Mouse (Mus musculus) liver, embryonic 13.5 days (tissue): ENCODE measurements at regions not wholly inside any gene's neighbourhood (a gene's known extent, or its start where the extent isn't known, plus 50 kb on each side); places are given as distances from the start of the nearest gene placed in this dataset.

Experiments
- ATAC-seq: fragments of 200-750 bp; cut with Nextera tagmentation; 2 replicates; pipeline ENCODE4 v1.8.0; 2017; ENCODE audit warnings: low read depth, mild to moderate bottlenecking, moderate number of reproducible peaks, moderate library complexity
- DNase-seq: peaks from one replicate; pipeline ENCODE4 v3.0.0; 2022
- H3K27ac ChIP-seq: fragments of 300-500 bp; sonication (generic); 2 replicates; pipeline ENCODE4 v1.5.1; 2015; ENCODE audit warnings: moderate library complexity, mild to moderate bottlenecking, inconsistent platforms
- H3K27me3 ChIP-seq: fragments of 300-500 bp; sonication (generic); 2 replicates; pipeline ENCODE4 v1.6.1; 2015; ENCODE audit warnings: mild to moderate bottlenecking, inconsistent platforms
- H3K36me3 ChIP-seq: fragments of 300-500 bp; sonication (generic); 2 replicates; pipeline ENCODE4 v1.6.1; 2015; ENCODE audit warnings: mild to moderate bottlenecking, inconsistent platforms
- H3K4me1 ChIP-seq: fragments of 300-500 bp; sonication (generic); replicated peaks from 2 replicates; pipeline ENCODE4 v1.6.1; 2015; ENCODE audit warnings: inconsistent platforms
- H3K4me2 ChIP-seq: fragments of 300-500 bp; sonication (generic); 2 replicates; pipeline ENCODE4 v1.6.1; 2015; ENCODE audit warnings: inconsistent platforms, mild to moderate bottlenecking, moderate library complexity
- H3K4me3 ChIP-seq: fragments of 300-500 bp; sonication (generic); replicated peaks from 2 replicates; pipeline ENCODE4 v1.5.1; 2015; ENCODE audit warnings: mild to moderate bottlenecking, inconsistent platforms
- H3K9ac ChIP-seq: fragments of 300-500 bp; sonication (generic); 2 replicates; pipeline ENCODE4 v1.6.1; 2015; ENCODE audit warnings: mild to moderate bottlenecking, inconsistent platforms
- H3K9me3 ChIP-seq: fragments of 300-500 bp; sonication (generic); replicated peaks from 2 replicates; pipeline ENCODE4 v1.6.1; 2016; ENCODE audit warnings: inconsistent platforms
- WGBS: fragments of 180-500 bp; shearing (Covaris S2); methylation state at CpG from one replicate; pipeline ENCODE4 v1.1.7; 2015; ENCODE audit not compliant: insufficient replicate concordance; 5-methylcytosine and 5-hydroxymethylcytosine counted together

GRCm38 (mm10) chr2:137564064-137564624 lies 447.7 kb upstream of the Jag1 start:
- Histone ChIP-seq H3K4me3 (no peak overlapping the region), H3K27ac (no peak overlapping the region), H3K4me1 (no peaks in the 10 kb centered on the region), H3K9me3 (no peaks in the 10 kb centered on the region), H3K36me3 (no peaks in the 10 kb centered on the region), H3K27me3 (no peaks in the 10 kb centered on the region), H3K4me2 (no peak overlapping the region), H3K9ac (no peak overlapping the region)
- ATAC-seq, result no peak
- DNase-seq, result no peak
- 66% methylated on average over 5 of the region's 5 CpGs for WGBS

DNA sequence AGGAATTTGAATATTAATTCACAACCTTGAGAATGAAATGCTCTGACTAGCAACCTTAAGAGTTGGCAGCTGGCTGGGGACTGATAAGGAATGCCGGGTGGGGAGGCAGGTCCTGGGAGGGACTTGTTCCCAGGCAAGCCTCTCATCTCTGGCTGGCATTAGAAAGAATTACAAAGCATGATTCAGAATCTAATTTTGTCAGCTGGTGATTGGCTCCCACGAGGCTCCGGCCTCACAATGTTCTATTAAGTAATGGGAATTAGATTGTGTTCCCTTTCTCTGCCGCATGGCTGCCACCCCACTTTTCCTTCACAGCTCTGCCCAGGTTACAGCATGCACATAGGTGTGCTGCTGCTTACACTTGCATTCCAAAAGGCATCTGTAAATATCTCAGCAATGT lies 443.9 kb upstream of the Jag1 start:
- no peak for ATAC-seq
- WGBS, result 45% methylated on average over 4 of the region's 4 CpGs
- H3K9me3 ChIP-seq, result no peaks in the 10 kb centered on the region
- H3K27me3 ChIP-seq, result no peaks in the 10 kb centered on the region
- H3K4me1 ChIP-seq, result no peaks in the 10 kb centered on the region
- no peaks in the 10 kb centered on the region for H3K36me3 ChIP-seq
- H3K9ac ChIP-seq, result no peak overlapping the region
- peak; percentile 0 for DNase-seq
- H3K27ac ChIP-seq, result no peak overlapping the region
- H3K4me3 ChIP-seq, result no peak overlapping the region
- no peak overlapping the region for H3K4me2 ChIP-seq

- WGBS, result 48% methylated on average over 2 of the region's 2 CpGs
- H3K9me3 ChIP-seq, result no peaks in the 10 kb centered on the region
- H3K36me3 ChIP-seq, result no peaks in the 10 kb centered on the region
- no peak overlapping the region for H3K4me3 ChIP-seq
- ATAC-seq, result no peak
- no peaks in the 10 kb centered on the region for H3K4me1 ChIP-seq
- DNase-seq, result no peak
- no peaks in the 10 kb centered on the region for H3K27me3 ChIP-seq
- no peak overlapping the region for H3K27ac ChIP-seq
- H3K9ac ChIP-seq, result no peak overlapping the region
- no peak overlapping the region for H3K4me2 ChIP-seq
Observed at GRCm38 (mm10) chr2:137553871-137554270, 437.4 kb upstream of the Jag1 start.

DNA sequence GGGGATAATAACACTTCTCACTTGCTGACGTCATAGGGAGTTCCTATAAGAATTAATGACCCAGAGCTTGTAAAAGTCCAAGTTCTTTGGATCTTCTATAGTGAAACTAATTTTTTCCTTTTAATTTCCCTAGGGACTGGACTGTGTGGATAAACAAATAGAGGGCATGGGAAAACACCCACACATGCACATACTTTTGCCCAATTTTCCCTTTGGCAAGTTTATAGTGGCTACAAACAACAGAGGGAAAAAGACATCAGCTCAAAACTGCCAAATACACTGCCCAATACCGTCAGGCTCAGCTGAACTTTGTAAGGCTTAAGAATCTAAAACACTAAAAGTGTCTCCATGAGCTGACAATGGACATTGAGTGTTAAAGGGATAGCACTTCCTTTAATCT lies 420.1 kb upstream of the Jag1 start:
- Histone ChIP-seq H3K36me3 (no peaks in the 10 kb centered on the region), H3K4me1 (no peaks in the 10 kb centered on the region), H3K9ac (no peak overlapping the region), H3K27ac (no peak overlapping the region), H3K4me2 (no peak overlapping the region), H3K9me3 (no peaks in the 10 kb centered on the region), H3K27me3 (no peaks in the 10 kb centered on the region), H3K4me3 (no peak overlapping the region)
- WGBS, result 43% methylated on average over 2 of the region's 2 CpGs
- ATAC-seq (no peak), DNase-seq (no peak)

- WGBS, result 51% methylated on average over 2 of the region's 2 CpGs
- H3K9me3 ChIP-seq, result no peaks in the 10 kb centered on the region
- H3K4me1 ChIP-seq, result no peaks in the 10 kb centered on the region
- H3K4me3 ChIP-seq, result no peak overlapping the region
- DNase-seq, result no peak
- no peak overlapping the region for H3K27ac ChIP-seq
- H3K9ac ChIP-seq, result no peak overlapping the region
- H3K36me3 ChIP-seq, result no peaks in the 10 kb centered on the region
- no peak overlapping the region for H3K4me2 ChIP-seq
- no peaks in the 10 kb centered on the region for H3K27me3 ChIP-seq
- no peak for ATAC-seq
Observed at GRCm38 (mm10) chr2:137516271-137516670, 399.8 kb upstream of the Jag1 start.

GRCm38 (mm10) chr2:137515043-137515442 lies 398.6 kb upstream of the Jag1 start:
- no peak overlapping the region for H3K27ac ChIP-seq
- ATAC-seq, result no peak
- no peaks in the 10 kb centered on the region for H3K27me3 ChIP-seq
- 67% methylated on average over 3 of the region's 3 CpGs for WGBS
- H3K4me2 ChIP-seq, result no peak overlapping the region
- H3K4me3 ChIP-seq, result no peak overlapping the region
- no peaks in the 10 kb centered on the region for H3K9me3 ChIP-seq
- no peak overlapping the region for H3K9ac ChIP-seq
- no peak for DNase-seq
- H3K36me3 ChIP-seq, result no peaks in the 10 kb centered on the region
- no peaks in the 10 kb centered on the region for H3K4me1 ChIP-seq

DNA sequence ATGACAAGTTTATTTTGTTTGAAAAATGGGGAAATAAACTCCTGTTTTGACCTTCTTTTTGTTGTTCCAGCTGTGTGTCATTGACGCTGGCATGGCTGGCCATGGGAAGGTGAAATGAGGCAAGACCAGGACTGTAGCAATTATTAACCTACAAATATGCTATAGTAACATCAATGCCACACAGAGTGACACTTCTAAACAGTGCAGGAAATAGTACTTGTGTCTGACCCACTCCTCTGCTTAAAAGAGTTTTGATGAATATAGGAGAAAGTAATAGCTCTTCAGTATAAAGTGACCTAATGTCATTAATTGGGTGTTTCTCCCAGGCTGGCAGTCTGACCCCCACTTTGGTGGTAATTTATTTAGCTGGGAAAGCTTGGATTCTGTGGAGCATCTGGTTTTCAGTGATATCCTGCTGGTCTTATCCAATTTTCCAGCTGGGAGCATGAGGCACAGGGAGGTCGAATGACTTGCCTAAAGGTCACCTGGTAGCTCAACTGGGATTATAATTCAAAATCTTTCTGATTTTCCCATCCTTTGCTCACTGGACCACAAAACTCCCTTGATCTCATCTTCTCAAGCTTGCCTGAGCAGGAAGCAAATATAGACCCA lies 397.6 kb upstream of the Jag1 start:
- no peak for ATAC-seq
- Histone ChIP-seq H3K27ac (no peak overlapping the region), H3K4me1 (no peaks in the 10 kb centered on the region), H3K9me3 (no peaks in the 10 kb centered on the region), H3K27me3 (no peaks in the 10 kb centered on the region), H3K4me3 (no peak overlapping the region), H3K9ac (no peak overlapping the region), H3K4me2 (no peak overlapping the region), H3K36me3 (no peaks in the 10 kb centered on the region)
- DNase-seq, result no peak
- 38% methylated on average over 2 of the region's 2 CpGs for WGBS

DNA sequence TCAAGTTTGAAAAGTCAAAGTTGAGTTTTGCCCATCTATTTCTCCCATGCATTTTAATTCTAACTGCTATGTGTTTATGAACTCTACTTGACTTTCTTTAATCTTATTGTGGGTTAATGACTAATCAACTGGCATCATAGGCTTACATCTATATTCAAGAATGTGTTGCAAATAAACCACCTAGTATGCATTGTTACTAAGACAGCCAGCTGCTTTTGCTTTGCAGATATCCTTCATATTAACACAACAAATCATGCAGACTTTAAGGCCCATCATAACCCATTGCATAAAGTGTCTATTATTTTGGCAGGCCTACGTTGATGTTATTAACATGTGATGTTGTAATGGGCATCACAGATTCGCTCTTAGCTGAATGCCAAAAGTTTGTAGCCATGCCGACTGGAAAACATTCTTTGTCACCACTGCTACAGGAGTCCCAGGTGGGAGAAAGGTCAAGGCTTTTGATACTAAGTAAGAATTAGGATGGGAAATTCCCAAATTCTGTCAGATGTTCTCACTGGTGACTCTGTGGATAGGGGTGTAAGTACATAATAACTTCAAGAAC lies 394.3 kb upstream of the Jag1 start:
- DNase-seq (no peak), ATAC-seq (no peak)
- Histone ChIP-seq H3K9me3 (no peaks in the 10 kb centered on the region), H3K9ac (no peak overlapping the region), H3K4me3 (no peak overlapping the region), H3K27me3 (no peaks in the 10 kb centered on the region), H3K4me1 (no peaks in the 10 kb centered on the region), H3K27ac (no peak overlapping the region), H3K36me3 (no peaks in the 10 kb centered on the region), H3K4me2 (no peak overlapping the region)
- 63% methylated on average over 3 of the region's 3 CpGs for WGBS

DNA sequence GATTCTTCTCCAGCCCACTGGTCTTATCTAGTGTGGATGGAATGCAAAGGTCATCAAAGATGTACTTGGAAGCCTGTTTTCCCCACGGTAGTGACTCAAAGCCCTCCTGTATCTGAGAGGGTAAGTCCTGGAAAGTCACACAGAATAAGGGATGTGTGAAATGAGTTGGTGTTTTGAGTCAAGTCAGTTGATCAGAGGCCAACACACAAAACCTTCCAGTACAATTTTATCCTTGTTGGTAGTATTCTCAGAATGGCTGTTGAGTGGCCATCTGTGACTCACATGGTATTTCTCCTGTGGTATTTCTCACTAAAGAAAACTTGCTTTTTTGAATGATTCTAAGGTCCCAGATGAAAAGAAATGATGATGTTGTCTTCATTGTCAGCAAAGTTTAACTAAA lies 384.8 kb upstream of the Jag1 start:
- 43% methylated on average over 1 of the region's 1 CpGs for WGBS
- DNase-seq (no peak), ATAC-seq (no peak)
- Histone ChIP-seq H3K36me3 (no peaks in the 10 kb centered on the region), H3K27me3 (no peaks in the 10 kb centered on the region), H3K9ac (no peak overlapping the region), H3K4me3 (no peak overlapping the region), H3K4me2 (no peak overlapping the region), H3K9me3 (no peaks in the 10 kb centered on the region), H3K27ac (no peak overlapping the region), H3K4me1 (no peaks in the 10 kb centered on the region)

- no peak for DNase-seq
- no peaks in the 10 kb centered on the region for H3K27me3 ChIP-seq
- ATAC-seq, result no peak
- no peak overlapping the region for H3K4me3 ChIP-seq
- no peak overlapping the region for H3K27ac ChIP-seq
- WGBS, result 36% methylated on average over 2 of the region's 2 CpGs
- H3K4me1 ChIP-seq, result no peaks in the 10 kb centered on the region
- H3K9me3 ChIP-seq, result no peaks in the 10 kb centered on the region
- H3K4me2 ChIP-seq, result no peak overlapping the region
- no peak overlapping the region for H3K9ac ChIP-seq
- no peaks in the 10 kb centered on the region for H3K36me3 ChIP-seq
Observed at GRCm38 (mm10) chr2:137497616-137498015, 381.2 kb upstream of the Jag1 start.

GRCm38 (mm10) chr2:137493600-137493999 lies 377.2 kb upstream of the Jag1 start:
- no peaks in the 10 kb centered on the region for H3K27me3 ChIP-seq
- WGBS, result 61% methylated on average over 5 of the region's 5 CpGs
- H3K4me3 ChIP-seq, result no peak overlapping the region
- H3K4me2 ChIP-seq, result no peak overlapping the region
- no peak overlapping the region for H3K27ac ChIP-seq
- no peak overlapping the region for H3K9ac ChIP-seq
- DNase-seq (no peak), ATAC-seq (no peak)
- H3K4me1 ChIP-seq, result no peaks in the 10 kb centered on the region
- no peaks in the 10 kb centered on the region for H3K36me3 ChIP-seq
- H3K9me3 ChIP-seq, result no peaks in the 10 kb centered on the region

DNA sequence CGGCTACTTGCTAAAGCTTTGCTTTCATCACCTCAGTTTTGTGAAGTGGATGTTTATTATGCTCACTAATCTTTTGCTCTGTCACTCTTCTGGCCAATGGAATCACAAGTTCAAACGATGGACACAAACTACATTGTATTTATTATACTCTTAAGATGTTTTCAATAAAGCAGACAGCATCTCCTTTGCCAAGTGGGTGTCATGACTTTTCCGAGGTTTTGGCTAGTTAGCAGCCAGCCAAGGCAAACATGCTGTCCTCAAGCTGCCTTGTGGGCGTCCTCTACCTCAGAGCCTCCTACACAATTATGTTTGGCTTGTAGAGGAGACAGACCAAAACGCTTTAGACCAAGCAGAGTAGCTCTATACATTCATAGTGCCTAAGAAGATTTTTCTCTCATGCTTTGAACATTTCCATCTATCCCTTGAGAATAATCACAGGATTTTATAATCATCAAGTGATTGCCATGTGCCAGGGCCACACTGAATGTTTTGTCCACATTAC lies 372.8 kb upstream of the Jag1 start:
- Histone ChIP-seq H3K27me3 (no peaks in the 10 kb centered on the region), H3K9ac (no peak overlapping the region), H3K4me2 (no peak overlapping the region), H3K9me3 (no peaks in the 10 kb centered on the region), H3K36me3 (no peaks in the 10 kb centered on the region), H3K4me3 (no peak overlapping the region), H3K4me1 (no peaks in the 10 kb centered on the region), H3K27ac (no peak overlapping the region)
- 38% methylated on average over 5 of the region's 5 CpGs for WGBS
- no peak for ATAC-seq
- no peak for DNase-seq
